ENCODE assay signal across 25 mouse cellular contexts in genomic region chr9:28273816-28274215, GRCm38 (mm10).
DNase-seq lines count a peak whose midpoint lies in the region; ATAC-seq lines count a peak whose summit lies in the region.
"Had no signal": no experiment of that assay in that cellular context is flagged by ENCODE, and none has a peak within 500 bp of the region (broad histone marks: within the 10 kb centered on the region; RNA-seq: fewer than 3 reads in every experiment).

No protein-coding gene starts in this region.

- H3K27me3 ChIP-seq in embryonic facial prominence, embryonic 14.5 days (replicated peaks; ENCODE audit: control insufficient read depth, insufficient read depth, low read length): no peaks in the 10 kb centered on the region
- no peaks in the 10 kb centered on the region for H3K27me3 ChIP-seq in embryonic facial prominence, embryonic 10.5 days (replicated peaks; ENCODE audit: low read depth, poor library complexity, severe bottlenecking)
- H3K27me3 ChIP-seq in intestine, embryonic 14.5 days (replicated peaks; ENCODE audit: control insufficient read depth, insufficient read depth, low read length): no peaks in the 10 kb centered on the region
- no peaks in the 10 kb centered on the region for H3K27me3 ChIP-seq in intestine, embryonic 16.5 days (replicated peaks; ENCODE audit: control insufficient read depth, insufficient read depth, low read length)
- H3K27me3 ChIP-seq in lung, embryonic 16.5 days (ENCODE audit: control insufficient read depth, insufficient read depth, low read depth, low read length): no peaks in the 10 kb centered on the region
- no peaks in the 10 kb centered on the region for H3K27me3 ChIP-seq in hindbrain, embryonic 11.5 days (ENCODE audit: control insufficient read depth, insufficient read depth, low read length)
- H3K27me3 ChIP-seq: embryonic facial prominence, embryonic 12.5 days; forebrain, embryonic 12.5 days; forebrain, embryonic 15.5 days had no signal

- peak; percentile 62 for DNase-seq in embryonic facial prominence, embryonic 14.5 days (ENCODE audit: low spot score)
- no peak for DNase-seq in embryonic facial prominence, embryonic 10.5 days (ENCODE audit: low spot score)
- DNase-seq in intestine, embryonic 14.5 days (ENCODE audit: low spot score): peak; percentile 33
- DNase-seq in lung, adult 18-20 months: no peak
- DNase-seq in lung, postnatal 14 days: peak; percentile 39
- DNase-seq in hindbrain, embryonic 11.5 days (ENCODE audit: low spot score): no peak
- DNase-seq: adrenal gland, postnatal 10 days; adrenal gland, postnatal 36 days; cerebellum, adult 18-20 months; cerebellum, adult 9-10 months; gastrocnemius, postnatal 14 days; heart, adult 18-20 months; heart, postnatal 36 days had no signal

- no peaks in the 10 kb centered on the region for H3K4me1 ChIP-seq in embryonic facial prominence, embryonic 14.5 days (ENCODE audit: control insufficient read depth, insufficient read depth, low read length)
- H3K4me1 ChIP-seq in embryonic facial prominence, embryonic 10.5 days: no peaks in the 10 kb centered on the region
- H3K4me1 ChIP-seq in intestine, embryonic 14.5 days (replicated peaks; ENCODE audit: control insufficient read depth, insufficient read depth, low read length): no peaks in the 10 kb centered on the region
- H3K4me1 ChIP-seq in intestine, embryonic 16.5 days (ENCODE audit: control insufficient read depth, insufficient read depth, low read length): no peaks in the 10 kb centered on the region
- no peaks in the 10 kb centered on the region for H3K4me1 ChIP-seq in lung, embryonic 16.5 days (replicated peaks; ENCODE audit: control insufficient read depth, insufficient read depth, low read length)
- no peaks in the 10 kb centered on the region for H3K4me1 ChIP-seq in hindbrain, embryonic 11.5 days (replicated peaks; ENCODE audit: control insufficient read depth, insufficient read depth, low read length)
- H3K4me1 ChIP-seq: embryonic facial prominence, embryonic 12.5 days; forebrain, embryonic 12.5 days; forebrain, embryonic 15.5 days; hindbrain, embryonic 10.5 days had no signal

- no peak for ATAC-seq in embryonic facial prominence, embryonic 14.5 days (ENCODE audit: low read depth)
- no peak for ATAC-seq in intestine, embryonic 14.5 days (replicated peaks; ENCODE audit: low FRiP score, low TSS enrichment, low read depth)
- no peak for ATAC-seq in intestine, embryonic 16.5 days
- peak; percentile 41; the same call in 1 of the 2 replicates for ATAC-seq in lung, embryonic 16.5 days (ENCODE audit: low read depth)
- no peak for ATAC-seq in hindbrain, embryonic 11.5 days (ENCODE audit: low FRiP score)
- ATAC-seq: forebrain, embryonic 15.5 days; hindbrain, postnatal 0 days; inflammation-experienced regulatory T-cells, adult 6 months; Patski had no signal

- H3K36me3 ChIP-seq in embryonic facial prominence, embryonic 14.5 days (ENCODE audit: control insufficient read depth, insufficient read depth, low read length): no peaks in the 10 kb centered on the region
- no peaks in the 10 kb centered on the region for H3K36me3 ChIP-seq in embryonic facial prominence, embryonic 10.5 days (replicated peaks)
- H3K36me3 ChIP-seq in intestine, embryonic 14.5 days (ENCODE audit: control insufficient read depth, insufficient read depth, low read length): no peaks in the 10 kb centered on the region
- H3K36me3 ChIP-seq in intestine, embryonic 16.5 days (ENCODE audit: control insufficient read depth, insufficient read depth, low read length): no peaks in the 10 kb centered on the region
- no peaks in the 10 kb centered on the region for H3K36me3 ChIP-seq in lung, embryonic 16.5 days (ENCODE audit: control insufficient read depth, insufficient read depth, low read length)
- no peaks in the 10 kb centered on the region for H3K36me3 ChIP-seq in hindbrain, embryonic 11.5 days (ENCODE audit: control insufficient read depth, insufficient read depth, low read length)
- H3K36me3 ChIP-seq: embryonic facial prominence, embryonic 12.5 days; forebrain, embryonic 12.5 days; forebrain, embryonic 15.5 days; hindbrain, embryonic 10.5 days had no signal

- H3K27ac ChIP-seq in embryonic facial prominence, embryonic 14.5 days (replicated peaks; ENCODE audit: low read depth, low read length): no peak overlapping the region
- H3K27ac ChIP-seq in embryonic facial prominence, embryonic 10.5 days (replicated peaks): no peak overlapping the region
- H3K27ac ChIP-seq in intestine, embryonic 14.5 days (ENCODE audit: low read depth): no peak overlapping the region
- H3K27ac ChIP-seq in intestine, embryonic 16.5 days (ENCODE audit: low read length): no peak overlapping the region
- H3K27ac ChIP-seq in lung, embryonic 16.5 days (ENCODE audit: low read length): no peak overlapping the region
- H3K27ac ChIP-seq in hindbrain, embryonic 11.5 days (ENCODE audit: low read depth, low read length): no peak overlapping the region
- H3K27ac ChIP-seq: embryonic facial prominence, embryonic 12.5 days; forebrain, embryonic 12.5 days; forebrain, embryonic 15.5 days; hindbrain, embryonic 10.5 days; hindbrain, embryonic 14.5 days; hindbrain, postnatal 0 days had no signal

- H3K9me3 ChIP-seq in embryonic facial prominence, embryonic 14.5 days (ENCODE audit: control insufficient read depth, low read length): no peaks in the 10 kb centered on the region
- no peaks in the 10 kb centered on the region for H3K9me3 ChIP-seq in embryonic facial prominence, embryonic 10.5 days
- H3K9me3 ChIP-seq in intestine, embryonic 14.5 days (ENCODE audit: control insufficient read depth, low read length): no peaks in the 10 kb centered on the region
- H3K9me3 ChIP-seq in intestine, embryonic 16.5 days (ENCODE audit: control insufficient read depth, low read length): no peaks in the 10 kb centered on the region
- no peaks in the 10 kb centered on the region for H3K9me3 ChIP-seq in lung, embryonic 16.5 days (ENCODE audit: control insufficient read depth, low read length)
- H3K9me3 ChIP-seq in hindbrain, embryonic 11.5 days (ENCODE audit: control insufficient read depth, low read length): no peaks in the 10 kb centered on the region
- H3K9me3 ChIP-seq: embryonic facial prominence, embryonic 12.5 days; forebrain, embryonic 12.5 days; forebrain, embryonic 15.5 days had no signal

- H3K4me3 ChIP-seq in embryonic facial prominence, embryonic 14.5 days (ENCODE audit: low read depth, low read length): no peak overlapping the region
- H3K4me3 ChIP-seq in embryonic facial prominence, embryonic 10.5 days: no peak overlapping the region
- no peak overlapping the region for H3K4me3 ChIP-seq in intestine, embryonic 14.5 days (ENCODE audit: low read depth, low read length)
- no peak overlapping the region for H3K4me3 ChIP-seq in intestine, embryonic 16.5 days (ENCODE audit: low read length)
- H3K4me3 ChIP-seq in lung, embryonic 16.5 days (ENCODE audit: low read length): no peak overlapping the region
- no peak overlapping the region for H3K4me3 ChIP-seq in hindbrain, embryonic 11.5 days (ENCODE audit: low read depth, low read length)
- H3K4me3 ChIP-seq: embryonic facial prominence, embryonic 12.5 days; erythroblast, embryonic 14.5 days; forebrain, embryonic 12.5 days; forebrain, embryonic 15.5 days; hindbrain, embryonic 10.5 days had no signal

- no peak overlapping the region for H3K9ac ChIP-seq in embryonic facial prominence, embryonic 14.5 days (ENCODE audit: low read depth, low read length)
- no peak overlapping the region for H3K9ac ChIP-seq in intestine, embryonic 14.5 days (ENCODE audit: low read length)
- no peak overlapping the region for H3K9ac ChIP-seq in intestine, embryonic 16.5 days (ENCODE audit: low read depth, low read length)
- H3K9ac ChIP-seq in lung, embryonic 16.5 days (ENCODE audit: low read length): no peak overlapping the region
- no peak overlapping the region for H3K9ac ChIP-seq in hindbrain, embryonic 11.5 days (ENCODE audit: low read depth, low read length)
- H3K9ac ChIP-seq: embryonic facial prominence, embryonic 12.5 days; forebrain, embryonic 12.5 days; forebrain, embryonic 15.5 days; hindbrain, embryonic 14.5 days had no signal

- no peak overlapping the region for H3K4me2 ChIP-seq in embryonic facial prominence, embryonic 14.5 days (ENCODE audit: low read depth, low read length)
- H3K4me2 ChIP-seq in intestine, embryonic 14.5 days (ENCODE audit: low read length): no peak overlapping the region
- no peak overlapping the region for H3K4me2 ChIP-seq in intestine, embryonic 16.5 days (ENCODE audit: low read depth, low read length)
- no peak overlapping the region for H3K4me2 ChIP-seq in lung, embryonic 16.5 days (ENCODE audit: low read depth, low read length)
- no peak overlapping the region for H3K4me2 ChIP-seq in hindbrain, embryonic 11.5 days (replicated peaks; ENCODE audit: low read depth, low read length)
- H3K4me2 ChIP-seq: embryonic facial prominence, embryonic 12.5 days; forebrain, embryonic 12.5 days; forebrain, embryonic 15.5 days; heart, embryonic 11.5 days; hindbrain, embryonic 14.5 days had no signal

- WGBS in embryonic facial prominence, embryonic 14.5 days: 75% methylated on average over 2 of the region's 2 CpGs
- 94% methylated on average over 2 of the region's 2 CpGs for WGBS in embryonic facial prominence, embryonic 10.5 days
- WGBS in intestine, embryonic 14.5 days: 64% methylated on average over 2 of the region's 2 CpGs
- WGBS in intestine, embryonic 16.5 days: 77% methylated on average over 2 of the region's 2 CpGs
- 66% methylated on average over 2 of the region's 2 CpGs for WGBS in lung, embryonic 16.5 days
- WGBS in hindbrain, embryonic 11.5 days: 88% methylated on average over 2 of the region's 2 CpGs

Comparison
In these comparisons a context has a peak if more than half of its experiments do, and no peak if none do; other contexts are left out.
1. DNase-seq: peak in embryonic facial prominence, embryonic 14.5 days (single experiment), intestine, embryonic 14.5 days (single experiment) and lung, postnatal 14 days (single experiment); none in embryonic facial prominence, embryonic 10.5 days (single experiment), lung, adult 18-20 months (0 of 2) and hindbrain, embryonic 11.5 days (single experiment).